Mouse (Mus musculus) heart, embryonic 13.5 days (tissue): ENCODE data around the gene Lgmn. TPM values are rescaled to one million over a fixed set of nuclear protein-coding genes. Genes with fewer than 3 reads are reported as not detected.

Source experiments
- ATAC-seq: fragments of 200-750 bp; cut with Nextera tagmentation; 2 replicates; pipeline ENCODE4 v1.8.0; 2017; ENCODE audit warnings: moderate TSS enrichment; ENCODE audit not compliant: insufficient number of reproducible peaks, low FRiP score, low TSS enrichment; ENCODE audit errors: extremely low read depth
- H3K27ac ChIP-seq: fragments of 300-500 bp; sonication (generic); replicated peaks from 2 replicates; pipeline ENCODE4 v1.5.1; 2015; ENCODE audit warnings: moderate library complexity, mild to moderate bottlenecking, inconsistent platforms
- H3K27me3 ChIP-seq: fragments of 300-500 bp; sonication (generic); replicated peaks from 2 replicates; pipeline ENCODE4 v1.6.1; 2015; ENCODE audit warnings: mild to moderate bottlenecking, inconsistent platforms
- H3K36me3 ChIP-seq: fragments of 300-500 bp; sonication (generic); 2 replicates; pipeline ENCODE4 v1.6.1; 2015; ENCODE audit warnings: mild to moderate bottlenecking, inconsistent platforms
- H3K4me1 ChIP-seq: fragments of 300-500 bp; sonication (generic); 2 replicates; pipeline ENCODE4 v1.6.1; 2015; ENCODE audit warnings: inconsistent platforms
- H3K4me2 ChIP-seq: fragments of 300-500 bp; sonication (generic); 2 replicates; pipeline ENCODE4 v1.6.1; 2015; ENCODE audit warnings: inconsistent platforms, mild to moderate bottlenecking, moderate library complexity
- H3K4me3 ChIP-seq: fragments of 300-500 bp; sonication (generic); 2 replicates; pipeline ENCODE4 v1.5.1; 2015; ENCODE audit warnings: moderate library complexity, mild to moderate bottlenecking, inconsistent platforms
- H3K9ac ChIP-seq: fragments of 300-500 bp; sonication (generic); 2 replicates; pipeline ENCODE4 v1.6.1; 2015; ENCODE audit warnings: inconsistent platforms, mild to moderate bottlenecking, moderate library complexity
- H3K9me3 ChIP-seq: fragments of 300-500 bp; sonication (generic); 2 replicates; pipeline ENCODE4 v1.6.1; 2016; ENCODE audit warnings: inconsistent platforms
- WGBS: fragments of 180-500 bp; shearing (Covaris S2); methylation state at CpG from one replicate; pipeline ENCODE4 v1.1.7; 2015; ENCODE audit warnings: mixed read lengths; 5-methylcytosine and 5-hydroxymethylcytosine counted together
- polyA plus RNA-seq: library from polyadenylated mRNA; unstranded; fragments of >200 nt; fragmentation: Nextera tagmentation; extraction: Ambion mirVana; gene quantifications from 2 replicates; pipeline ENCODE4 v1.2.1, GENCODE M21; 2015

Lgmn gene
- polyA plus RNA-seq, 1 experiment from 2014 or later: 119 TPM

DNA sequence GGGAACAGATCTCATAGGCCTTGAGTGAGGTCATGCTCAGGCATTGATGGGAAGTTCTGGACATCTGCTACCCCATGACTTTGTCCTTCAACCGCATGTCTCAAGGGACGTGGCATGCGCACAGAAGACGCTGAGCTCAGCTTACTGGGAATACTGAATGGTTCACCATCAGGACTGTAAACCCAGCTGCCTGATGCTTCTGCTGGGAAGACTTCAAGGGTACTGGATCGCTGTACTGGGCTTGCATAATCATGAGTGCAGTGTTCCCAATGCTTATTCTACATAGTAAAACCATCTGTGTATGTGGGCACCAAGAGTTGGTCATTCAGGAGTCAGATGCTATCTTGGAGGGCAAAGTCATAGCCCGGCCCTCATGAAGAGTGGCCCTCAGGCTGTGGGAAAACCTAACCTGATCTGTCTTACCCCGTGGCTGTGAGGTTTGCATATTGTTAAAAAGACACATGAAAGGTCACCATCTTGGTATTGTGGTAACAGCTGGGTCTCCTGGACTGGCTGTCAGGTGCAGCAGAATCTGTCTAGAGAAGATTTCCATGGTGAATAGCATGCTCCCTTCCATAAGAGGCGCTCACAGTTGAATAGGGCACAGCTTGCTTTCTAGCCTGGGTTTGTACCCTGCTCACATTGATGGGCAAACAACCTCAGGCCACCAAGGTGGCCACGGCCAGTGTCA lies 73.3 kb downstream of the Lgmn start:
- Histone ChIP-seq H3K27me3 (no peaks in the 10 kb centered on the region), H3K9me3 (no peaks in the 10 kb centered on the region), H3K27ac (no peak overlapping the region), H3K36me3 (peaks cover 72% of the 10 kb centered on the region), H3K4me3 (no peak overlapping the region), H3K4me1 (peaks cover 36% of the 10 kb centered on the region), H3K4me2 (no peak overlapping the region), H3K9ac (no peak overlapping the region)
- no peak for ATAC-seq
- 90% methylated on average over 9 of the region's 9 CpGs for WGBS

DNA sequence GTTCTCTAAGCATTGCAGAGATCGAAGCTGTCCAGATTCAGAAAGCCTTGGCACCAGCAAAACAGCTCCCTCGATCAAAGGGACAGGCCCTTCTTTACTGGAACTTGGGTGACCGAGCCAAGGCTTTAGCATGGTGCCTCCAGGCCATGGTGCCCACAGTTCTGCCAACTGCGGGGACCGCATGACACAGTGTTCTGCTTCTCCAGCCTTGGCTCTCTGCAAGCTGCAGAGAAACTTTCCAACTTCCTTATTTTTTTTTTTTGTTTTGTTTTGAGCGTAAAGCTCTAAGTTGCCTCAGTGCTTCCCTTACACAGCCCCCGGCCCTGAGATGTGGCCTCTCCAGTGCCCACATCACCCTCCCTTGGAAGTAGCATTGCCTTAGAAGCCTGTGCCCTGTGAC lies 74.6 kb downstream of the Lgmn start:
- no peak overlapping the region for H3K27ac ChIP-seq
- 80% methylated on average over 7 of the region's 7 CpGs for WGBS
- no peak overlapping the region for H3K4me3 ChIP-seq
- H3K9me3 ChIP-seq: no peaks in the 10 kb centered on the region
- H3K4me1 ChIP-seq: peaks cover 27% of the 10 kb centered on the region
- H3K9ac ChIP-seq: no peak overlapping the region
- H3K27me3 ChIP-seq: no peaks in the 10 kb centered on the region
- peaks cover 80% of the 10 kb centered on the region for H3K36me3 ChIP-seq
- ATAC-seq: no peak
- no peak overlapping the region for H3K4me2 ChIP-seq

DNA sequence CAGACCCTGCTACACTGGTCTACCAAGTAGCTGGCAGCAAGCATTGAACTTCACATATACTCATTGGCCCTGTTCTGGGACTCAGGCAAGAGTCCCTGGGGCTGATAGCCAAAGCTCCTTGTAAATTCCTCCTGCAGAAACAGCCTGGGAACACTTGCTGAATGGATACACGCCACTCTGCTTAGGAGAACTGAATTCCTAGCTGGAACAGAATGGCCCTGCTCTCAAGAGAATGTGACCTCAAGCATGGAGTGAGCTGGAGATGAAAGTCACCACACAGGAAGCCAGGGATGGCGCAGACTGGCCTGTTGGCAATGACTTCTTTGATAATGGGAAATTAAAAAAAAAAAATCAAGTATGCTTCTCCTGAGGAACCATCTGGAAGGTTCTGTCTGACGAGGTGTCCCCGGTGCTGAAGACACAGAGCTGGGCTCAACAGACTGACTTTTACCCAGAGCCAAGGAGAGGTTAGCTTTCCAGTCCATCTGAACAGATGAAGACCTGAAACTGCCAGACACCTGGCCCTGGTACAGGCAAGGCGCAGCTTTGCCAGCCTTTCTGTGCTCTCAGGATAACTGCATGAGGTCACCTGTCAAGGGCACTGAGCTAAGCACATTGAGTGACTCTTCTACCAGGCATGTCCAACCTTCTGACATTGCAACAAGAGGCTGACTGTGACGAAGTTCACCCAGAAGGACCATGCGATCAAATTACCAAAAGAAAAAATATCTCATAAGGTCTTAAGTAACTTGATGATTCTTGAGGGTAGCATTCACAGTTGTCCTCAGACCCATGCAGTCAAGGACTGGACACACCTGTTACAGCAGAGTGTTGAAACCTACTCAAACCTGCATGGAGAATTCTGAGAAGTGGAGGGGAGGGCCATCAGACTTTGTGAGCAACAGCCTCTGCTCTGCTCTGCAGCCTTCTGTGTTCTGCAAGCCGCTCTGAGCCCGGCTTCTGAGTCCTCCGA lies 78.1 kb downstream of the Lgmn start:
- Histone ChIP-seq H3K9me3 (no peaks in the 10 kb centered on the region), H3K9ac (no peak overlapping the region), H3K4me3 (no peak overlapping the region), H3K4me1 (no peaks in the 10 kb centered on the region), H3K27ac (no peak overlapping the region), H3K27me3 (no peaks in the 10 kb centered on the region), H3K36me3 (peaks cover 93% of the 10 kb centered on the region), H3K4me2 (no peak overlapping the region)
- WGBS: 77% methylated on average over 10 of the region's 10 CpGs
- no peak for ATAC-seq

DNA sequence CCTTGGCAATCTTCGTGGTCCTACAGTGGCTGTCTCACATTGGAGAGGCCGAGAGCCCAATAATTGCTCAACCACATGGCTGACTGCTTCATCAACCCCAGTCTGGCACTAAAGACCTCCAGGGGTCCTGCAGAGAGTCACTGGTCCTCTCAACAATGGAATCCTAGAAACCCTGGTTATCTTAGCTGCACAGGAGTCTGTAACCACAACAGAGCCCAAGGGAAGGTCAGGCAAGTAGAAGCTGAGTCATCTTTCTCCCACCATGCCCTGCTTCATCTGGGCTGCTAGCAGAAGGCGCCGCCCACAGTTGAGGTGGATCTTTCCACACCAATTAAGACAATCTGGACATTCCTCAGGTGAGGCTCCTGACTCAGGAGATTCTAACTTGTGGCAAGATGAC lies 80.2 kb downstream of the Lgmn start:
- no peak overlapping the region for H3K4me2 ChIP-seq
- H3K9ac ChIP-seq: no peak overlapping the region
- no peak overlapping the region for H3K27ac ChIP-seq
- no peak for ATAC-seq
- H3K36me3 ChIP-seq: peaks cover 75% of the 10 kb centered on the region
- H3K27me3 ChIP-seq: no peaks in the 10 kb centered on the region
- no peaks in the 10 kb centered on the region for H3K9me3 ChIP-seq
- H3K4me3 ChIP-seq: no peak overlapping the region
- no peaks in the 10 kb centered on the region for H3K4me1 ChIP-seq
- WGBS: 89% methylated on average over 4 of the region's 4 CpGs

DNA sequence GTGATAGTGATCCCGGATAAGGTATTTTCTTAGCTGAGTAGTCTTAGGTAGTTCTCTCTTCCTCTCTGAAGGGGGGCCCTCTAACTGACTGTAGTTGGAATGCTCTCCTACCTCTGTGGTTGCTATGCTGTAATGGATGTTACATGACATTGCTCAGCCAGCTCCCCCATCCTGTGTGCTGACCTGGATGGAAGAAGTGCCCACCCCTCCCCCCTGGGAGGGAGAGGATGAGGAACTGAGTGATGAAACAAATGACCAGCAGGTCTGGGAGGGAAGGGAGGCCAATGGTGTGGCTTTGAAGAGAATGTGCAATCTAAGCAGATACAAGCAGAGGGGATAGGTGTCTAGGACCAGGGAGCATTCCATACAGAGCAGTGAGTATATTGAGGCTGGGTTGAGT lies 82.8 kb downstream of the Lgmn start:
- 84% methylated on average over 1 of the region's 1 CpGs for WGBS
- Histone ChIP-seq H3K36me3 (peaks cover 76% of the 10 kb centered on the region), H3K9ac (no peak overlapping the region), H3K4me3 (no peak overlapping the region), H3K9me3 (no peaks in the 10 kb centered on the region), H3K4me2 (no peak overlapping the region), H3K4me1 (no peaks in the 10 kb centered on the region), H3K27me3 (no peaks in the 10 kb centered on the region), H3K27ac (no peak overlapping the region)
- no peak for ATAC-seq

DNA sequence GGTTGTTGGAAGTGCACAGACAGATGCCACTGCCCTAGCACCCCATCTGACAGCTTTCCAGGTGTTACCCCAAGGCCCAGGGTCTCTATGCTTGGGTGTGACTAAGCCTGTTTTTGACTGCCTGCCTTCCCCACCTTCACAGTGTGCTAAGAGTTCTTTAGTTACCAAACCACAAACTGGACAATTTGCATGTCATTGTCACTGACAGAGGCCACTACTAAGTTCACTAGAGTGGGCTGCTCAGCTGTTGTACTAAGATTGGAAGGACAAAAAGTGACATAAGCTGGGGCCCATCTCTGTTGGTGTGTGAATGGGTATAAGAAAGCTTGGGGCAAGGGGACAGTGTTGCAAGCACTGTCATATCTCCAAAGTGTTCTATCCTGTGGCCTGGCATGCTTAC lies 83.8 kb downstream of the Lgmn start:
- Histone ChIP-seq H3K36me3 (peaks cover 76% of the 10 kb centered on the region), H3K4me1 (no peaks in the 10 kb centered on the region)
- no peak for ATAC-seq

DNA sequence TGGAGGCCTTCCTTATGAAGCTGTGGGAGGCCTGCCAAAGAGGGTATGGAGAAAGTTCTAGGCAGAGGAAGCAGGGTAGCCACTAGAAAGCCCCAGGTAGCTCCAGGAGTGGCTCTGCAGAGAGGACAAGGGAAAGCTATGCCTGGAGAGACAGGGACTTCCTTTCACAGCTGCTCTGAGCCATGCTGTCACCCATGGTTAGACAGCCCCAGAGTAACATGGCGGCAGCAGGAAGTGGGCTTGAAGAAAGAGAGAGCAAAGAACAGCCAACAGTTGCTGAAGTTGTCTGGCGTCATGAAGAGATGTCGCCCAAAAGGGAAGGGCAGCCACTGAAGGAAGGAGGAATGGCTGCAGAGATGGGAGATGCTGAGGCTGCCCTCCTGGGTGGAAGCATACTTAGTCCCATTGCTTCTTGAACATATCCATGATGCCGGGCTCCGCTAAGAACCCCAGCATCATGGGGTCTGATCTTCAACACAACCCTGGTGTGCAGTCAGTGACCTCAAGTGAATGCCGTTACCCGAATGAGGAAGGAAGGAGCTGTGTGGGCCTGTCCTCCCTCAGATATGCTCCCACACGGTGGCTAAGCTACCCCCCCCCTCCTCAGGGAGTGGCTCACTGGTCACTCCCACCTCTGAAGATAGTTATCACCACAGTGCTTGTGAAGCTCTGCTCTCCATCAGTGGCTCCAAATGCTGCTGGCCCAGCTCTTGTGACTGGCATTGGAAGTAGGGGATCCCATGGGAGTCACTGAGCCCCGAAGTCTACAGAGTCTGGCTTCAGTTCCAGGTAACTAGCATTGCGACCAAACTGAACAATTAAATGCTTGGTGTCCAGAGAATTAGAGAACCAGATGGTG lies 85.3 kb downstream of the Lgmn start:
- H3K9ac ChIP-seq: no peak overlapping the region
- no peak overlapping the region for H3K27ac ChIP-seq
- WGBS: 77% methylated on average over 10 of the region's 10 CpGs
- no peak overlapping the region for H3K4me2 ChIP-seq
- no peak for ATAC-seq
- H3K4me3 ChIP-seq: no peak overlapping the region
- peaks cover 64% of the 10 kb centered on the region for H3K36me3 ChIP-seq
- H3K27me3 ChIP-seq: no peaks in the 10 kb centered on the region
- H3K9me3 ChIP-seq: no peaks in the 10 kb centered on the region
- H3K4me1 ChIP-seq: no peaks in the 10 kb centered on the region

More for the DNA sequence above, 83.8 kb downstream of the Lgmn start:
- H3K9ac ChIP-seq: no peak overlapping the region
- H3K27ac ChIP-seq: no peak overlapping the region
- H3K9me3 ChIP-seq: no peaks in the 10 kb centered on the region
- no peak overlapping the region for H3K4me2 ChIP-seq
- no peaks in the 10 kb centered on the region for H3K27me3 ChIP-seq
- no peak overlapping the region for H3K4me3 ChIP-seq

DNA sequence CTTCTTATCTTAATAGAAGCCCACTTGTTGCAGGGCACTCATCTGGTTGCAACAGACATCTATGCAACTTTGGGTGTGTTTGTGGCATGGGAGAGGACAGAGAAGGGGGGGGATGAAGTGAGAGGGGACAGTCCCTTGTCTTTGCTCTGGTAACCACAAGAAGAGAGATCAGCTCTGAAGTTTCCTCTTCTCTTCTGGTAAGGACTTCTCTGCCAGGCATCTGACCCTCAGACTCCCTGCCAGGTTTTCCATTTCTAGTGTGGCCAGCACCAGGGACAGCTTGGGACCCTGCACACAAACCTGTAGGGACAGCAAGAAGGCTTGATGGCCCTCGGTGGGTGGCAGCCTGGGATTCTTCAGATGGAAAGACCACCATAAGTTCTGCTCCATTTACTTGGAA lies 88.6 kb downstream of the Lgmn start:
- no peaks in the 10 kb centered on the region for H3K27me3 ChIP-seq
- 76% methylated on average over 1 of the region's 1 CpGs for WGBS
- H3K4me2 ChIP-seq: no peak overlapping the region
- H3K4me1 ChIP-seq: no peaks in the 10 kb centered on the region
- no peak overlapping the region for H3K27ac ChIP-seq
- no peak for ATAC-seq
- H3K9ac ChIP-seq: no peak overlapping the region
- no peak overlapping the region for H3K4me3 ChIP-seq
- no peaks in the 10 kb centered on the region for H3K9me3 ChIP-seq
- peaks cover 41% of the 10 kb centered on the region for H3K36me3 ChIP-seq

DNA sequence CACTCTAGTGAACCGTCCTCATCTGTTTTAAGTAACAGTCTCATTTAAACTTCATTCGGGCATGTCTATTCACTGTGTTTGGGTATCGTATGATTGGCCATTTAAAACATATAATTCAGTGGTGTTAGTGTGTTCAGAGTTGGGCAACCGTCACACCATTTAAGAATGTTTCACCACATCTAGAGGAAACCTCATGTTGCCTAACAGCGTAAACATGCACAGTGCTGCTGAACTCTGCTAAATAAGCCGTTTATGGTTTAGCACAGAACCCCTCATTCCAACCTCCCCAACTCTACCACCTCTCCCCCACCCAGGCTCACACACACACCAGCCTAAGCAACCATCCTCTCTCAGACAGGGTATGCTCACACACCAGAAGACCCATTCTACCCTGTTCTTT lies 91.2 kb downstream of the Lgmn start:
- H3K4me2 ChIP-seq: no peak overlapping the region
- H3K9ac ChIP-seq: no peak overlapping the region
- no peak for ATAC-seq
- no peak overlapping the region for H3K27ac ChIP-seq
- 88% methylated on average over 6 of the region's 6 CpGs for WGBS
- H3K4me1 ChIP-seq: peaks cover 20% of the 10 kb centered on the region
- no peaks in the 10 kb centered on the region for H3K27me3 ChIP-seq
- H3K36me3 ChIP-seq: peaks cover 34% of the 10 kb centered on the region
- no peak overlapping the region for H3K4me3 ChIP-seq
- no peaks in the 10 kb centered on the region for H3K9me3 ChIP-seq

DNA sequence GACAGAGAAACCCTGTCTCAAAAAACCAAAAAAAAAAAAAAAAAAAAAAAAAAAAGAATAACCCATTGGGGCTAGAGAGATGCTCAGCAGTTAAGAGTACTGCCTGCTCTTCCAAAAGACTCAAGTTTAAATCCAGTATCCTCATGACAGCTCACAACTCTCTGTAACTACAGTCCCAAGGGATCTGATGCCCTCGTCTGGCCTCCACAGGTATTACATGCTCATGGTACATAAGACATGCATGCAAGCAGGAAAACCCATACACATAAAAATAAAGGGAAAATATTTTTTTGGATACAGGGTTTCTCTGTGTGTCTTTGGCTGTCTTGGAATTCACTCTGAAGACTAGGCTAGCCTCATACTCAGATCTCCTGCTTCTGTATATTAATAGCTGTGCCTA lies 93.1 kb downstream of the Lgmn start:
- no peak overlapping the region for H3K27ac ChIP-seq
- H3K4me1 ChIP-seq: peaks cover 40% of the 10 kb centered on the region
- H3K9me3 ChIP-seq: no peaks in the 10 kb centered on the region
- no peak overlapping the region for H3K4me2 ChIP-seq
- peaks cover 16% of the 10 kb centered on the region for H3K36me3 ChIP-seq
- no peak overlapping the region for H3K9ac ChIP-seq
- 15% methylated on average over 1 of the region's 1 CpGs for WGBS
- H3K27me3 ChIP-seq: no peaks in the 10 kb centered on the region
- ATAC-seq: no peak
- no peak overlapping the region for H3K4me3 ChIP-seq
